Mouse (Mus musculus) forebrain, postnatal 0 days (tissue): ENCODE results near the gene Gpr61. TPM values are rescaled to one million over a fixed set of nuclear protein-coding genes. Genes with fewer than 3 reads are reported as not detected.

Source experiments
- ATAC-seq: fragments of 200-750 bp; cut with Nextera tagmentation; 2 replicates; pipeline ENCODE4 v1.8.0; 2017; ENCODE audit warnings: mild to moderate bottlenecking, moderate library complexity
- DNase-seq: peaks from one replicate; pipeline ENCODE4 v3.0.0-alpha.2; 2015
- H3K27ac ChIP-seq: fragments of 300-500 bp; sonication (generic); 2 replicates; pipeline ENCODE4 v1.5.1; 2014; ENCODE audit warnings: low read depth, mild to moderate bottlenecking, antibody characterized with exemption, low read length, moderate library complexity, mixed read lengths
- H3K27me3 ChIP-seq: fragments of 300-500 bp; sonication (generic); 2 replicates; pipeline ENCODE4 v1.6.1; 2014; ENCODE audit warnings: mild to moderate bottlenecking, low read length, mixed read lengths; ENCODE audit not compliant: insufficient read depth
- H3K36me3 ChIP-seq: fragments of 300-500 bp; sonication (generic); 2 replicates; pipeline ENCODE4 v1.6.1; 2014; ENCODE audit warnings: mild to moderate bottlenecking, moderate library complexity; ENCODE audit not compliant: insufficient read depth
- H3K4me1 ChIP-seq: fragments of 300-500 bp; sonication (generic); 2 replicates; pipeline ENCODE4 v1.6.1; 2014; ENCODE audit warnings: antibody characterized with exemption; ENCODE audit not compliant: insufficient read depth
- H3K4me2 ChIP-seq: fragments of 300-500 bp; sonication (generic); 2 replicates; pipeline ENCODE4 v1.6.1; 2014; ENCODE audit warnings: low read depth, mild to moderate bottlenecking, moderate library complexity
- H3K4me3 ChIP-seq: fragments of 300-500 bp; sonication (generic); 2 replicates; pipeline ENCODE4 v1.5.1; 2014; ENCODE audit warnings: low read depth, low read length, mixed read lengths
- H3K9ac ChIP-seq: fragments of 300-500 bp; sonication (generic); 2 replicates; pipeline ENCODE4 v1.6.1; 2014; ENCODE audit warnings: mild to moderate bottlenecking
- H3K9me3 ChIP-seq: fragments of 300-500 bp; sonication (generic); 2 replicates; pipeline ENCODE4 v1.6.1; 2016; ENCODE audit warnings: low read length
- CTCF ChIP-seq: sonication (generic); IDR thresholded peaks from 2 replicates; pipeline ENCODE4 v1.5.1; 2016; ENCODE audit warnings: antibody characterized with exemption, control low read depth, low read depth
- WGBS: fragments of 180-500 bp; shearing (Covaris S2); extraction: QIAGEN DNeasy Blood & Tissue Kit; methylation state at CpG from one replicate; pipeline ENCODE4 v1.1.7; 2014; 5-methylcytosine and 5-hydroxymethylcytosine counted together
- polyA plus RNA-seq: library from polyadenylated mRNA; unstranded; fragments of >200 nt; fragmentation: Nextera tagmentation; extraction: Ambion mirVana; gene quantifications from 2 replicates; pipeline ENCODE4 v1.2.1, GENCODE M21; 2015
- total RNA-seq: library from RNA; depleted of rRNA; stranded (reverse); fragments of >200 nt; gene quantifications from 2 replicates; pipeline ENCODE4 v1.2.3, GENCODE M21; 2014

Gene Gpr61
- total and polyA plus RNA-seq, 2 experiments from 2014 or later: 5.3 to 8.1 TPM

DNA sequence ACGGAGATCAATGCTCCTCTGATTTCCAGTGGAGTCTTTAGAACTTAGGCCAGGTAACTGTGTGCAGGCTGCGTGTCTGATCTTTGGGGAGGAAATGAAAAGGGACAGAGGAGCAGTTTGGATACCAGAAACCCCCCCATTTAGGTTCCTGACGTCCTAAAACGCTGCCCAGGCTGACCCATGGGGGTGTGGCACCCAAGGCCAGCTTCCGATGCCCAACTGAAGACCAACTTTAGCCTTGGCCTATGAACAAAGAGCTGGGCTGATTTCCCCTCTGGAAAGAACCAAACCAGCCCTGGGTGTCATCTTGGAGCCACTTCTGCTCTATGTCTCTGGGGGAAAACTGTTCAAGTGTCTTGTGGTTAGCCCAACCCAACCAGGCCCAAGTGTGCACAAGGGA, 9.4 kb upstream of the Gpr61 start:
- H3K27ac ChIP-seq: no peak overlapping the region
- no peak overlapping the region for H3K4me2 ChIP-seq
- DNase-seq (no peak), ATAC-seq (no peak)
- H3K4me1 ChIP-seq: peaks cover 8% of the 10 kb centered on the region; the same call in 1 of the 2 replicates
- H3K9ac ChIP-seq: no peak overlapping the region
- no peak overlapping the region for H3K4me3 ChIP-seq
- 63% methylated on average over 5 of the region's 5 CpGs for WGBS
- no peak for TF ChIP-seq CTCF
- H3K27me3 ChIP-seq: no peaks in the 10 kb centered on the region
- no peaks in the 10 kb centered on the region for H3K36me3 ChIP-seq
- H3K9me3 ChIP-seq: no peaks in the 10 kb centered on the region

DNA sequence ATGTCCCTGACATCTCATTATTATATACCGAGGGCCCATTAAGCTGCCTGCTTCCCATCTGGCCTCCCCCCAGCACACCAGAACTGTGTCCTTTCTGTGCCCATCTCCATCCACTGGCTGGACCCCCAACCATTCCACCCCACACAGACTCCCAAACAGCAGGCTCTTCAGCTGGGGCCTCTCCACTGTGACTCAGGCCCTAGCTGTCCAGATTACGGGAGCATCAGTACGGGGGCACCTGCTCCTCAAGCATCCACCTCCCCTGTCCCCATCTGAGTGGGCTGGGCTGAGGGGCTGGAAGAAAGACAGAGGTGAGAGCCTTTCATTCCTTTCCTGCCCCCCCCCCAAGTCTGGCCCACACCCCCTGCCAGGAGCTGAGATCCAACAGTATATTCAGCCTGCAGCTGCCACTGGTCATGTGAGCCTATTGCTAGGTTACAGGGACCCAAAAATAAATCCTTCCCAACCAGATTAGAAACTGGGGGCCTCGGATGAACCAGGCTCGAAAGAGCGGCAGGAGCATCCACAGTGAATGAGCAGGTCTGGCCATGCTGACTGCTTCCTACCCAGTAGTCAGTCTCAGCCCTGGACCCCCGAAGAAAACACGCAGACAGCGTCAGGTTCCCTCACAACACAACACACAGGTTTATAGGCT, 3.8 kb upstream of the Gpr61 start:
- Histone ChIP-seq H3K36me3 (no peaks in the 10 kb centered on the region), H3K27ac (peak overlapping the region; percentile 77), H3K9me3 (no peaks in the 10 kb centered on the region), H3K4me3 (no peak overlapping the region), H3K9ac (peak overlapping the region; percentile 37), H3K27me3 (no peaks in the 10 kb centered on the region), H3K4me2 (no peak overlapping the region), H3K4me1 (peaks cover 22% of the 10 kb centered on the region)
- ATAC-seq (peak; percentile 84), DNase-seq (peak; percentile 78)
- TF ChIP-seq CTCF: no peak
- WGBS: 33% methylated on average over 9 of the region's 9 CpGs

DNA sequence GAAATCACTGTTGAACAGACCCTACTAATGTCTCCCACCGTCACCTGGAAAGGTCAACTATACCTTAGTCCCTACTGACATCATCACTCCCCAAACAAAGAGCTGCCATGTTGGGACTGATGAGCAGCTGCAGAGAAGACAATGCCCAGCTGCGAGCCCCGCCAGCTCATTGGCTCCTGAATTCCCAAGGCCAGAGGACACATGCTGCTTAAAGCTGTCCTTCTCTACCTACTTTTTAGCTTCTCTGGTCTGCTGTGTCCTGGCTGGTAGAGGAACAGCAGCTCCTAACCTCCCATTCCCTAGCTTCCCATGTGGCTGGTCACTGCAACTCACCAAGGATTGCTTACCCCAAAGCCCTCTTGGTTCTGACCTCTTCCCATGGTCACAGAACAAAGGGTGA, 2.4 kb downstream of the Gpr61 start:
- no peak for TF ChIP-seq CTCF
- WGBS: 83% methylated on average over 3 of the region's 3 CpGs
- Histone ChIP-seq H3K36me3 (no peaks in the 10 kb centered on the region), H3K9ac (no peak overlapping the region), H3K4me2 (no peak overlapping the region), H3K4me1 (peaks cover 7% of the 10 kb centered on the region), H3K27me3 (no peaks in the 10 kb centered on the region), H3K27ac (no peak overlapping the region), H3K4me3 (no peak overlapping the region), H3K9me3 (no peaks in the 10 kb centered on the region)
- DNase-seq (no peak), ATAC-seq (no peak)

DNA sequence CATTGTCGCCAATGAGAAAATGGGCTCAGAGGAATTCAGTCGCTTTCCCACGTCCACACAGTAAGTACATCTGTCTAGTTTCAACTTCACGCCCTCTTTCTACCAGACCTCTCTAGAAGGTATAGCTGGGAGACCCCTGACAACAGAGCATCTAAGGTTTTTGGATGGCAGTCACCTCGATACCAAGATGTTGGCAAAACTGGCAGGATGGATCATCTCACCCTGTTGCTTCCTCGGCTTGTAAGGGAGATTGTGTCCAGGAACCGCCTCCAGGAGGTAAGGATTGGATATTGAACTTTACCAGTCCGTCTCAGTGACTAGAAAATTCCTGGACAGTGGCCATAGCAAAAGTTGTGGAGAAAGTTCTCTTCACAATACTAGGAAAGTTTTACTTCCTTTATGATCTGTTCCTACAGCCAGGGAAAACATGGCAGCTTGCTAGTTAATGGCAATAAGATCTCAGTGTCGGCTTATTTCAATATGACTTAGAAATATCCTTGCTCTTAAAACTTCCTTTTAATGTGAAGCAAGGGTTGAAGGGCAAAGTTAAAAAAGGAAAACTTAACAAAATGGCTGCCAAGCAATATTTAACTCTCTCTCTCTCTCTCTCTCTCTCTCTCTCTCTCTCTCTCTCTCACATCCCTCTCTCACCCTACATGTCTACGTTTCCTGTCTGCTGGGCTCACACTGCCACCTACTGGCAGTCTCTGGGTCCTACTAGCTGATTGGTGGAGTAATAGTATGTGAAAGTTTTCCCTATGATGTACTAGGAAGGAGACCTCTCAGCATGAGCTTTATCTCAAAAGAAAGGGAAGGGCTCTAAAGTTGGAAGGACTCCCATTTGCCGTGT, 7.1 kb downstream of the Gpr61 start:
- Histone ChIP-seq H3K4me2 (no peak overlapping the region), H3K9me3 (no peaks in the 10 kb centered on the region), H3K27ac (no peak overlapping the region), H3K9ac (no peak overlapping the region), H3K4me1 (no peaks in the 10 kb centered on the region; the same call in 1 of the 2 replicates), H3K4me3 (no peak overlapping the region), H3K27me3 (no peaks in the 10 kb centered on the region), H3K36me3 (no peaks in the 10 kb centered on the region)
- WGBS: 60% methylated on average over 11 of the region's 11 CpGs
- peak; percentile 94 for DNase-seq
- ATAC-seq: peak; percentile 77
- peak; percentile 96 for TF ChIP-seq CTCF

DNA sequence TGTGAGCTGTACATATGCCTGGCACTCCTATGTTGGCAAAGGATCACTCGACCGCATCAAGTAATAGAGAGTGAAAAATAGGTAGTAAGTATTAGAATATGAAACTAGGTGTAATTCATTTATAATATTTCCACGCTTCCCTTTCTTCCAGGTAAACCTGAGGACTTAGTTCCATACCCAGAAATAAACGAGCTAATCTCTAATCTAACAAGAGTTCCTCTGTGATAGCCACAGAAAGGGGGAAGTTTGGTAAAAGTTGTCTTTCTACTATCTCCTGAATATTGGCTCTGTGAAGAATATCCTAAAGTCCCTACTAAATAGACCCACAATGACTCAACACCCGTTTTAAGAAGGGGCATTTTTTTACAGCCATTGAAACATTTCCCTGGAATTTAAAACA, 8.0 kb downstream of the Gpr61 start:
- Histone ChIP-seq H3K4me1 (no peaks in the 10 kb centered on the region; the same call in 1 of the 2 replicates), H3K36me3 (no peaks in the 10 kb centered on the region), H3K27ac (peak overlapping the region; percentile 96; the same call in 1 of the 2 replicates), H3K9me3 (no peaks in the 10 kb centered on the region), H3K9ac (peak overlapping the region; percentile 92), H3K27me3 (no peaks in the 10 kb centered on the region), H3K4me2 (peak overlapping the region; percentile 76), H3K4me3 (peak overlapping the region; percentile 97)
- no peak for TF ChIP-seq CTCF
- 54% methylated on average over 5 of the region's 5 CpGs for WGBS
- no peak for DNase-seq
- ATAC-seq: no peak

DNA sequence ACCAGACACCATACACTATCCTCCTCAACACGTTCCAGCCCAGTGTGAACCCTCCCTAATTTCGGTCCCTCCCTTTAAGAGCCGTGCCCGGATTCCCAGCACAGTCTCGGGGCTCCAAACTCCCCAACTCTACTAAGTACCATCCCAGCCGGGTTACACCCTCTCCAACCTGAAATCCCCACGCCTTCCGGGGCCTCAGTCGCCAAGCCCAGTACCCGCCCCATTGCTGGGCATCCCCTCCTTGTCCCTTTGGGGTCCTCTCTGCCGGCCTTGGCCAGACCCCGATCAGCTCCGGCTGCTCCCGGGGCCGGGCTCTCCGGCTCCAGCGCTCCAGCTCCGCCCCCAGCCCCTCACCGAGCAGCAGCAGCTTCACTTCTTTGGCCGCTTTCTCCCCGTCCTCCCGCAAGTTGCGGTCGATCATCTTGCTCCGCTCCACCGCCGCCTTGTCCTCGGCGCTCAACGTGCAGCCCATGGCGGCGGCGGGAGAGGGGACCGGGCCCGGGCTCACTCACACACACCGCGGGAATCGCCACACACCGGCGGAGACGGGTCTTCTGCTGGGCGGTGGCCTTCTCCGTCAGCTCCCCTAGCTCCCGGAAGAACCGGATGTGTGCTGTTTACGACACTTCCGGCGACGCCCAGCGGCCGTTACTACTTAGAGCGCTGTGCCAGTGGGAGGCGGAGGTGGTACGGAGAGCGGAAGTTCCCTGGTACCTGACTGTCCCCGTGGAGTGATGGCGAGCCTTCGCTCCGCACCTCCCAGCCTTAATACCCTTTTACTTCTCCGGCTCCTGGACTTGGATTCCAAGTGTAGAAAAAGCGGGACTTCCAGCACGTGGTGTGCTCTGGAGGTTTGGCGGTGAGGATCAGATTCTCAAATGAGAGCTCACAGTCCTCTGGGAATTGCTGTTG, 8.9 kb downstream of the Gpr61 start, which contains the start of gene Gnai3:
Gene Gnai3 (minus strand): TSS at position 613 of the 912 bp plus-strand sequence.
- DNase-seq (peak; percentile 94), ATAC-seq (peak; percentile 96)
- WGBS: under 1% methylated on average over 63 of the region's 63 CpGs
- Histone ChIP-seq H3K9ac (peak within 1 kb of the TSS; percentile 92), H3K27me3 (no peaks in the 10 kb centered on the region), H3K36me3 (no peaks in the 10 kb centered on the region), H3K9me3 (no peaks in the 10 kb centered on the region), H3K4me1 (no peaks in the 10 kb centered on the region; the same call in 1 of the 2 replicates), H3K4me3 (peak within 1 kb of the TSS; percentile 97), H3K4me2 (peak within 1 kb of the TSS; percentile 76), H3K27ac (peak within 1 kb of the TSS; percentile 96)
- peak; percentile 59 for TF ChIP-seq CTCF
